Mouse (Mus musculus): Measurements from ENCODE around the gene Nubp2.
A peak's percentile ranks its signal among the peaks of the same experiment; 100 is the strongest.

The Nubp2 gene

GRCm38 (mm10) chr17:24861785-24862184, 24.4 kb downstream of the Nubp2 start:
- DNase-seq (ENCODE audit: extremely low spot score, low spot score), result no peak

- no peak for DNase-seq (ENCODE audit: extremely low spot score, low spot score)
Observed at GRCm38 (mm10) chr17:24860076-24860475, 26.1 kb downstream of the Nubp2 start.

GRCm38 (mm10) chr17:24858967-24859366, 27.2 kb downstream of the Nubp2 start:
- DNase-seq (ENCODE audit: extremely low spot score, low spot score), result no peak

- DNase-seq (ENCODE audit: extremely low spot score, low spot score), result no peak
Observed at GRCm38 (mm10) chr17:24857831-24858470, 28.2 kb downstream of the Nubp2 start.

- no peak for DNase-seq (ENCODE audit: extremely low spot score, low spot score)
Observed at GRCm38 (mm10) chr17:24856589-24856988, 29.6 kb downstream of the Nubp2 start.

GRCm38 (mm10) chr17:24855838-24856464, 30.2 kb downstream of the Nubp2 start:
- DNase-seq (ENCODE audit: extremely low spot score, low spot score), result no peak

GRCm38 (mm10) chr17:24851381-24852125, 34.6 kb downstream of the Nubp2 start:
- DNase-seq (ENCODE audit: extremely low spot score, low spot score), result no peak

- DNase-seq (ENCODE audit: extremely low spot score, low spot score), result no peak
Observed at GRCm38 (mm10) chr17:24850773-24851127, 35.4 kb downstream of the Nubp2 start.

GRCm38 (mm10) chr17:24850065-24850772, 35.9 kb downstream of the Nubp2 start, which contains the start of gene Fahd1:
Gene Fahd1, minus strand, starts transcription at chr17:24850364.
- DNase-seq (ENCODE audit: extremely low spot score, low spot score), result peak; percentile 98

- no peak for DNase-seq (ENCODE audit: extremely low spot score, low spot score)
Observed at GRCm38 (mm10) chr17:24849733-24850064, 36.5 kb downstream of the Nubp2 start.

- DNase-seq (ENCODE audit: extremely low spot score, low spot score), result no peak
Observed at GRCm38 (mm10) chr17:24848600-24849031, 37.5 kb downstream of the Nubp2 start.

GRCm38 (mm10) chr17:24847386-24847785, 38.8 kb downstream of the Nubp2 start:
- DNase-seq (ENCODE audit: extremely low spot score, low spot score), result no peak

GRCm38 (mm10) chr17:24844525-24844924, 41.6 kb downstream of the Nubp2 start:
- no peak for DNase-seq (ENCODE audit: extremely low spot score, low spot score)

- no peak for DNase-seq (ENCODE audit: extremely low spot score, low spot score)
Observed at GRCm38 (mm10) chr17:24842631-24843030, 43.5 kb downstream of the Nubp2 start.

GRCm38 (mm10) chr17:24841133-24841532, 45.0 kb downstream of the Nubp2 start:
- DNase-seq (ENCODE audit: extremely low spot score, low spot score), result no peak

- DNase-seq (ENCODE audit: extremely low spot score, low spot score), result no peak
Observed at GRCm38 (mm10) chr17:24840341-24840740, 45.8 kb downstream of the Nubp2 start.

- DNase-seq (ENCODE audit: extremely low spot score, low spot score), result no peak
Observed at GRCm38 (mm10) chr17:24839842-24840241, 46.3 kb downstream of the Nubp2 start, which contains the start of gene Hagh. Gene Hagh, plus strand, starts transcription at chr17:24840143.
